Mouse (Mus musculus): ENCODE measurements around the gene Trappc4. TPM values are rescaled to one million over a fixed set of nuclear protein-coding genes. Genes with fewer than 3 reads are reported as not detected.
A peak's percentile ranks its signal among the peaks of the same experiment; 100 is the strongest.
"Not testable (repeated sequence)": the region's sequence is repeated elsewhere in the genome, so short reads cannot be mapped to it uniquely, and the experiment has no call there.

The Trappc4 gene
- polyA plus RNA-seq, 1 experiment from 2014 or later = 343 TPM

- ATAC-seq (ENCODE audit: low read depth) = 0 out of 2 replicates have a peak, but pooled peaks have one; percentile 3
- 78% methylated on average over 14 of the region's 14 CpGs for WGBS
Measured at GRCm38 (mm10) chr9:44418519-44419385, 11.4 kb upstream of the Trappc4 start, which contains the start of gene Ccdc84. Gene Ccdc84 (minus strand): TSS chr9:44418569.

GRCm38 (mm10) chr9:44417892-44418363 lies 10.5 kb upstream of the Trappc4 start:
- peaks cover 28% of the 10 kb centered on the region for H3K36me3 ChIP-seq
- H3K4me1 ChIP-seq (replicated peaks) = peaks cover 22% of the 10 kb centered on the region
- H3K27ac ChIP-seq (replicated peaks) = peak overlapping the region; percentile 87
- under 1% methylated on average over 38 of the region's 38 CpGs for WGBS
- H3K4me3 ChIP-seq = peak overlapping the region; percentile 86
- peak; percentile 87 for ATAC-seq (ENCODE audit: low read depth)
- peak overlapping the region; percentile 90 for H3K9ac ChIP-seq
- H3K9me3 ChIP-seq = no peaks in the 10 kb centered on the region
- H3K4me2 ChIP-seq = peak overlapping the region; percentile 93
- no peaks in the 10 kb centered on the region for H3K27me3 ChIP-seq

More at GRCm38 (mm10) chr9:44418519-44419385, 11.4 kb upstream of the Trappc4 start, which contains the start of gene Ccdc84:
- H3K27me3 ChIP-seq = no peaks in the 10 kb centered on the region
- peak within 1 kb of the TSS; percentile 90 for H3K9ac ChIP-seq
- peak within 1 kb of the TSS; percentile 87 for H3K27ac ChIP-seq (replicated peaks)
- peaks cover 22% of the 10 kb centered on the region for H3K4me1 ChIP-seq (replicated peaks)
- peaks cover 20% of the 10 kb centered on the region for H3K36me3 ChIP-seq
- peak within 1 kb of the TSS; percentile 93 for H3K4me2 ChIP-seq
- H3K4me3 ChIP-seq = peak within 1 kb of the TSS; percentile 86
- no peaks in the 10 kb centered on the region for H3K9me3 ChIP-seq

DNA sequence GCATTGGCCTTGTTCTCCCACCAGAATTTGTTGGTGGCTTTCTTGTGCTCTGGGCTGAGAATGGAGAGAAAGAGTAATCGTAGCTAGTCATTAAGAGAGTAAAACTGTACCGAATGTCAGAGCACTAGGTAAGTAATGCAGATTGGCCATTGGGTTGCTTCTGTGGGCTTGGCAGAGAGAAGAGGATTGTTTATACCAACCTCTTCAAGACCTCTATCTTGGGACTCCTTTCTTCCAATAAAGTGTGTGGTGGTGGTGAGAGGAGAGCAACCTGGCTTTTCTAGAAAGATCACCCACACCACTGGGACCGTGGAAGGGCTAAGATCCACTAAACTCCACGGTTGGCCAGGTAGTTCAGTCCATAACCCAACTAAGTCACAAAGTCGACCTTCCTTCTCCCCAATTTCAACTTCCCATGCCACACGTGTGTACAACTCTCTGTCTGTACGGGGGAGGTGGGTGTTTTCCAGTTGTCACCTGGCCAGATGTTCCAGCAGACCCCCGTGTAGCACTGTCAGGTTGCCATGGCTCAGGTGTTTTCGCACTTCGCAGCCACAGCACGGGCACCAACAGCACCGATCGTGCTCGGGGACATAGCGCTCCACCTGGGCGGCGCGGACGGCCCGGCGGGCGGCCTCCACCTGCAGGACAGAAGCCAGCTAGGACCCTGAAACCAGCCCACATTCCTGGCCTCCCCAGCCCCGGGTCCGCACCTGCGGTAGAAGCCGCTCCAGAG lies 9.9 kb upstream of the Trappc4 start:
- no peaks in the 10 kb centered on the region for H3K27me3 ChIP-seq
- H3K9me3 ChIP-seq = no peaks in the 10 kb centered on the region
- WGBS = 9% methylated on average over 26 of the region's 26 CpGs
- peaks cover 34% of the 10 kb centered on the region for H3K36me3 ChIP-seq
- H3K4me3 ChIP-seq = peak overlapping the region; percentile 86
- H3K4me2 ChIP-seq = peak overlapping the region; percentile 93
- peaks cover 22% of the 10 kb centered on the region for H3K4me1 ChIP-seq (replicated peaks)
- H3K9ac ChIP-seq = peak overlapping the region; percentile 90
- ATAC-seq (ENCODE audit: low read depth) = peak; percentile 76
- peak overlapping the region; percentile 87 for H3K27ac ChIP-seq (replicated peaks)

- WGBS = 93% methylated on average over 2 of the region's 2 CpGs
- peaks cover 26% of the 10 kb centered on the region for H3K4me1 ChIP-seq (replicated peaks)
- H3K27ac ChIP-seq (replicated peaks) = no peak overlapping the region
- peaks cover 71% of the 10 kb centered on the region for H3K36me3 ChIP-seq
- H3K9ac ChIP-seq = no peak overlapping the region
- no peaks in the 10 kb centered on the region for H3K27me3 ChIP-seq
- no peak for ATAC-seq (ENCODE audit: low read depth)
- no peak overlapping the region for H3K4me2 ChIP-seq
- H3K9me3 ChIP-seq = no peaks in the 10 kb centered on the region
- no peak overlapping the region for H3K4me3 ChIP-seq
Measured at GRCm38 (mm10) chr9:44412781-44413180, 5.4 kb upstream of the Trappc4 start.

- Histone ChIP-seq H3K9me3 (no peaks in the 10 kb centered on the region), H3K27ac (replicated peaks) (no peak overlapping the region), H3K36me3 (peaks cover 71% of the 10 kb centered on the region), H3K4me3 (no peak overlapping the region), H3K4me1 (replicated peaks) (peaks cover 23% of the 10 kb centered on the region), H3K4me2 (no peak overlapping the region), H3K27me3 (no peaks in the 10 kb centered on the region), H3K9ac (no peak overlapping the region)
- ATAC-seq (ENCODE audit: low read depth) = no peak
- 89% methylated on average over 4 of the region's 4 CpGs for WGBS
Measured at GRCm38 (mm10) chr9:44412306-44412705, 4.9 kb upstream of the Trappc4 start.

DNA sequence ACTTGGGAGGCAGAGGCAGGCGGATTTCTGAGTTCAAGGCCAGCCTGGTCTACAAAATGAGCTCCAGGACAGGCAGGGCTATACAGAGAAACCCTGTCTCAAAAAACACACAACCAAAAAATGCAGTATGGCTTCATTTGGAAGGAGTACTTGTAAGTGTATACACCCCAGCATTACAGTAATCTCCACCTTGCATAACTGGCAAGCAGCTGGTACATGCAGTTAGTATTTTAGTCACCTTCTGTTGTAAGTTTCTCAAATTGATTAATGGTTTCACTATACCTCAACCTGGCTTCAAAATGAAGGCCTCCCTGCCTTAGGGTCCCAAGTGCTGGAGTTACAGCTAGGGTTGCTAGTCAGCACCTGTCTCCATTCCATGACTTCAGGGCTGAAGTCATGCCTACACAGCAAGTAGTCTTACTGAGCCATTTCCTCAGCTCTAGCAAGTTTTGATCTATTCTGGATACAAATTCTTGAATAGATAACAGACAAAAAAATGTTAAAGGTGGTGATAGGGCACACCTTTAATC lies 4.3 kb upstream of the Trappc4 start:
- no peak for ATAC-seq (ENCODE audit: low read depth)
- H3K27me3 ChIP-seq = no peaks in the 10 kb centered on the region
- no peaks in the 10 kb centered on the region for H3K9me3 ChIP-seq
- 91% methylated on average over 1 of the region's 1 CpGs for WGBS
- H3K4me3 ChIP-seq = no peak overlapping the region
- H3K4me2 ChIP-seq = no peak overlapping the region
- H3K9ac ChIP-seq = no peak overlapping the region
- H3K36me3 ChIP-seq = peaks cover 71% of the 10 kb centered on the region
- no peak overlapping the region for H3K27ac ChIP-seq (replicated peaks)
- H3K4me1 ChIP-seq (replicated peaks) = peaks cover 19% of the 10 kb centered on the region

GRCm38 (mm10) chr9:44410647-44411336 lies 3.4 kb upstream of the Trappc4 start:
- no peak overlapping the region for H3K4me2 ChIP-seq
- no peak overlapping the region for H3K9ac ChIP-seq
- 87% methylated on average over 2 of the region's 2 CpGs for whole genome bisulfite sequencing
- no peaks in the 10 kb centered on the region for H3K27me3 ChIP-seq
- peaks cover 65% of the 10 kb centered on the region for H3K36me3 ChIP-seq
- no peak overlapping the region for H3K27ac ChIP-seq (replicated peaks)
- no peaks in the 10 kb centered on the region for H3K9me3 ChIP-seq
- H3K4me3 ChIP-seq = no peak overlapping the region
- no peak for ATAC-seq (ENCODE audit: low read depth)
- peaks cover 21% of the 10 kb centered on the region for H3K4me1 ChIP-seq (replicated peaks)

DNA sequence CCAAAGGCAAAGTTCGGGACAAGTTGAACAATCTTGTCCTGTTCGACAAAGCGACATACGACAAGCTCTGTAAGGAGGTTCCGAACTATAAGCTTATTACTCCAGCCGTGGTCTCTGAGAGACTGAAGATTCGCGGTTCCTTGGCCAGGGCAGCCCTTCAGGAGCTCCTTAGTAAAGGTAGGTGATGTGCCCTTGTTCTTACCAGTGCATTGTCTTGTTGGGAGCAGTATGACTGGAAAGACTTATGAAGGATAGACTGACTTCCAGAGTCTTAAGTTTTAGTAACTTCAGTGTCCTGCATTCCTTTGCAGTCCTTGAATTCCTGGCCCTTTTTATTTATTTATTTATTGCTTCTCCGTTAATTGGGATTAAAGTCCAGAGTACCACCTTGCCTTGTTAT lies 1.3 kb upstream of the Trappc4 start:
- not testable (repeated sequence) for H3K27me3 ChIP-seq; H3K27ac ChIP-seq (replicated peaks); ATAC-seq (ENCODE audit: low read depth); H3K9me3 ChIP-seq
- Histone ChIP-seq H3K9ac (0 out of 2 replicates have a peak overlapping the region, but pooled peaks have one; percentile 85), H3K4me1 (replicated peaks) (peaks cover 31% of the 10 kb centered on the region), H3K4me3 (peak overlapping the region; percentile 78), H3K36me3 (peaks cover 69% of the 10 kb centered on the region), H3K4me2 (peak overlapping the region; percentile 86)
- 86% methylated on average over 9 of the region's 9 CpGs for WGBS

GRCm38 (mm10) chr9:44407752-44408097 lies 325 bp upstream of the Trappc4 start:
- H3K9ac ChIP-seq = peak overlapping the region; percentile 85
- H3K4me2 ChIP-seq = peak overlapping the region; percentile 86
- no peaks in the 10 kb centered on the region for H3K27me3 ChIP-seq
- peaks cover 35% of the 10 kb centered on the region for H3K4me1 ChIP-seq (replicated peaks)
- WGBS = under 1% methylated on average over 24 of the region's 24 CpGs
- no peaks in the 10 kb centered on the region for H3K9me3 ChIP-seq
- no peak; the same call in 1 of the 2 replicates for ATAC-seq (ENCODE audit: low read depth)
- peak overlapping the region; percentile 78 for H3K4me3 ChIP-seq
- H3K27ac ChIP-seq (replicated peaks) = peak overlapping the region; percentile 97
- peaks cover 70% of the 10 kb centered on the region for H3K36me3 ChIP-seq

- Histone ChIP-seq H3K4me2 (no peak overlapping the region), H3K27me3 (no peaks in the 10 kb centered on the region), H3K9me3 (no peaks in the 10 kb centered on the region), H3K4me3 (no peak overlapping the region), H3K4me1 (replicated peaks) (peaks cover 42% of the 10 kb centered on the region), H3K36me3 (peaks cover 70% of the 10 kb centered on the region), H3K9ac (no peak overlapping the region), H3K27ac (replicated peaks) (no peak overlapping the region)
- 83% methylated on average over 3 of the region's 3 CpGs for WGBS
- ATAC-seq (ENCODE audit: low read depth) = no peak
Measured at GRCm38 (mm10) chr9:44405011-44405410, 2.4 kb downstream of the Trappc4 start.

DNA sequence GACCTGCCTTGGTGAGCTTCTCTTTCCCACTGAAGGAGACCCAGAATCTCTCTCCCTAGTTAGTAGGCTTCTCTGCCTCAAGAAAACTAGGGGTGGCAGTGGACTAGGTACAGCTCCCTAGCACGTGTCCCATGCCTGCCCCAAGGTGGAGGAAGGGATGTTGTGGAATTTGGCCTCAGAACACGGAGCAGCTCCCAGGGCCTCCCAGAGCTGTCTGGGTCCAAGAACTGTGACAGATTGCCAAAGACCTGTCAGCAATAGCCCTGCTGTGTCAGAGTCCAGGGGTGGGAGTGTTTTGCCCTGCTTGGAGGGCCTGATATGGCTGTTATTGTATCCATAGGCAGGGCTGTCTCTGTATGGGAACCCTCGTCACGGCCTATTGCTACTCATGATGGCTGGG lies 6.3 kb downstream of the Trappc4 start:
- no peak overlapping the region; the same call in 1 of the 2 replicates for H3K9ac ChIP-seq

More for the DNA sequence above, 6.3 kb downstream of the Trappc4 start:
- no peaks in the 10 kb centered on the region for H3K9me3 ChIP-seq
- H3K4me1 ChIP-seq (replicated peaks) = peaks cover 56% of the 10 kb centered on the region
- WGBS = 93% methylated on average over 4 of the region's 4 CpGs
- H3K4me3 ChIP-seq = no peak overlapping the region
- no peaks in the 10 kb centered on the region for H3K27me3 ChIP-seq
- no peak overlapping the region for H3K27ac ChIP-seq (replicated peaks)
- peaks cover 66% of the 10 kb centered on the region for H3K36me3 ChIP-seq
- no peak overlapping the region for H3K4me2 ChIP-seq
- ATAC-seq (ENCODE audit: low read depth) = no peak
